Mouse (Mus musculus): Measurements from ENCODE around the gene Cx3cr1. TPM values are rescaled to one million over a fixed set of nuclear protein-coding genes. Genes with fewer than 3 reads are reported as not detected.

The Cx3cr1 gene
- polyA plus RNA-seq, 1 experiment = not detected

GRCm38 (mm10) chr9:120099304-120099703, 29.6 kb upstream of the Cx3cr1 start:
- TF ChIP-seq EP300 (IDR thresholded peaks at IDR 0.05; ENCODE audit: insufficient read depth, low read depth, low read length) = no peak
- no peak for TF ChIP-seq CTCF (IDR thresholded peaks at IDR 0.05; ENCODE audit: low read depth, low read length)
- no peaks in the 10 kb centered on the region for H3K27me3 ChIP-seq (ENCODE audit: control insufficient read depth, insufficient read depth, low read length, poor library complexity, severe bottlenecking)
- H3K4me1 ChIP-seq (ENCODE audit: control insufficient read depth, insufficient read depth, low read length) = no peaks in the 10 kb centered on the region
- H3K36me3 ChIP-seq (ENCODE audit: control insufficient read depth, insufficient read depth, low read length, poor library complexity, severe bottlenecking) = no peaks in the 10 kb centered on the region
- no peak overlapping the region for H3K4me3 ChIP-seq (ENCODE audit: low read depth, low read length)
- no peak overlapping the region for H3K27ac ChIP-seq (ENCODE audit: insufficient read depth, low read length)
- peaks cover 19% of the 10 kb centered on the region for H3K9me3 ChIP-seq (replicated peaks; ENCODE audit: control insufficient read depth, insufficient read depth, low read length, poor library complexity, severe bottlenecking)
- H3K9ac ChIP-seq (ENCODE audit: low read depth, poor library complexity, severe bottlenecking) = no peak overlapping the region

GRCm38 (mm10) chr9:120098682-120099081, 29.0 kb upstream of the Cx3cr1 start:
- no peaks in the 10 kb centered on the region for H3K36me3 ChIP-seq (ENCODE audit: control insufficient read depth, insufficient read depth, low read length, poor library complexity, severe bottlenecking)
- H3K9ac ChIP-seq (ENCODE audit: low read depth, poor library complexity, severe bottlenecking) = no peak overlapping the region
- H3K27ac ChIP-seq (ENCODE audit: insufficient read depth, low read length) = no peak overlapping the region
- TF ChIP-seq POLR2A (IDR thresholded peaks at IDR 0.05; ENCODE audit: insufficient read depth, low read length) = no peak
- TF ChIP-seq CTCF (IDR thresholded peaks at IDR 0.05; ENCODE audit: low read depth, low read length) = peak; percentile 85
- H3K4me3 ChIP-seq (ENCODE audit: low read depth, low read length) = no peak overlapping the region
- peaks cover 19% of the 10 kb centered on the region for H3K9me3 ChIP-seq (replicated peaks; ENCODE audit: control insufficient read depth, insufficient read depth, low read length, poor library complexity, severe bottlenecking)
- H3K27me3 ChIP-seq (ENCODE audit: control insufficient read depth, insufficient read depth, low read length, poor library complexity, severe bottlenecking) = no peaks in the 10 kb centered on the region
- H3K4me1 ChIP-seq (ENCODE audit: control insufficient read depth, insufficient read depth, low read length) = no peaks in the 10 kb centered on the region

GRCm38 (mm10) chr9:120095886-120096285, 26.2 kb upstream of the Cx3cr1 start:
- H3K27me3 ChIP-seq (ENCODE audit: control insufficient read depth, insufficient read depth, low read length, poor library complexity, severe bottlenecking) = no peaks in the 10 kb centered on the region
- no peaks in the 10 kb centered on the region for H3K4me1 ChIP-seq (ENCODE audit: control insufficient read depth, insufficient read depth, low read length)
- no peak overlapping the region for H3K27ac ChIP-seq (ENCODE audit: insufficient read depth, low read length)
- no peaks in the 10 kb centered on the region; the same call in 1 of the 2 replicates for H3K9me3 ChIP-seq (replicated peaks; ENCODE audit: control insufficient read depth, insufficient read depth, low read length, poor library complexity, severe bottlenecking)
- H3K4me3 ChIP-seq (ENCODE audit: low read depth, low read length) = no peak overlapping the region
- H3K36me3 ChIP-seq (ENCODE audit: control insufficient read depth, insufficient read depth, low read length, poor library complexity, severe bottlenecking) = no peaks in the 10 kb centered on the region
- TF ChIP-seq POLR2A (IDR thresholded peaks at IDR 0.05; ENCODE audit: insufficient read depth, low read length) (no peak), CTCF (IDR thresholded peaks at IDR 0.05; ENCODE audit: low read depth, low read length) (no peak), EP300 (IDR thresholded peaks at IDR 0.05; ENCODE audit: insufficient read depth, low read depth, low read length) (no peak)
- no peak overlapping the region for H3K9ac ChIP-seq (ENCODE audit: low read depth, poor library complexity, severe bottlenecking)

- no peak for TF ChIP-seq CTCF (IDR thresholded peaks at IDR 0.05; ENCODE audit: low read depth, low read length)
- TF ChIP-seq POLR2A (IDR thresholded peaks at IDR 0.05; ENCODE audit: insufficient read depth, low read length) = no peak
- no peak for TF ChIP-seq EP300 (IDR thresholded peaks at IDR 0.05; ENCODE audit: insufficient read depth, low read depth, low read length)
- H3K27ac ChIP-seq (ENCODE audit: insufficient read depth, low read length) = no peak overlapping the region
- H3K27me3 ChIP-seq (ENCODE audit: control insufficient read depth, insufficient read depth, low read length, poor library complexity, severe bottlenecking) = no peaks in the 10 kb centered on the region
- H3K9me3 ChIP-seq (replicated peaks; ENCODE audit: control insufficient read depth, insufficient read depth, low read length, poor library complexity, severe bottlenecking) = no peaks in the 10 kb centered on the region; the same call in 1 of the 2 replicates
- no peak overlapping the region for H3K4me3 ChIP-seq (ENCODE audit: low read depth, low read length)
- no peak overlapping the region for H3K9ac ChIP-seq (ENCODE audit: low read depth, poor library complexity, severe bottlenecking)
- no peaks in the 10 kb centered on the region for H3K4me1 ChIP-seq (ENCODE audit: control insufficient read depth, insufficient read depth, low read length)
- H3K36me3 ChIP-seq (ENCODE audit: control insufficient read depth, insufficient read depth, low read length, poor library complexity, severe bottlenecking) = no peaks in the 10 kb centered on the region
Measured at GRCm38 (mm10) chr9:120093701-120094100, 24.0 kb upstream of the Cx3cr1 start.

GRCm38 (mm10) chr9:120091696-120092238, 22.1 kb upstream of the Cx3cr1 start, which contains the start of gene Ccr8:
Gene Ccr8, plus strand, starts transcription at chr9:120092114.
- Histone ChIP-seq H3K4me3 (ENCODE audit: low read depth, low read length) (no peak within 1 kb of the TSS), H3K9me3 (replicated peaks; ENCODE audit: control insufficient read depth, insufficient read depth, low read length, poor library complexity, severe bottlenecking) (no peaks in the 10 kb centered on the region; the same call in 1 of the 2 replicates), H3K4me1 (ENCODE audit: control insufficient read depth, insufficient read depth, low read length) (no peaks in the 10 kb centered on the region), H3K27ac (ENCODE audit: insufficient read depth, low read length) (no peak within 1 kb of the TSS), H3K27me3 (ENCODE audit: control insufficient read depth, insufficient read depth, low read length, poor library complexity, severe bottlenecking) (no peaks in the 10 kb centered on the region), H3K9ac (ENCODE audit: low read depth, poor library complexity, severe bottlenecking) (no peak within 1 kb of the TSS), H3K36me3 (ENCODE audit: control insufficient read depth, insufficient read depth, low read length, poor library complexity, severe bottlenecking) (no peaks in the 10 kb centered on the region)
- TF ChIP-seq CTCF (IDR thresholded peaks at IDR 0.05; ENCODE audit: low read depth, low read length) (no peak), POLR2A (IDR thresholded peaks at IDR 0.05; ENCODE audit: insufficient read depth, low read length) (no peak), EP300 (IDR thresholded peaks at IDR 0.05; ENCODE audit: insufficient read depth, low read depth, low read length) (no peak)

GRCm38 (mm10) chr9:120091086-120091485, 21.4 kb upstream of the Cx3cr1 start:
- Histone ChIP-seq H3K9me3 (replicated peaks; ENCODE audit: control insufficient read depth, insufficient read depth, low read length, poor library complexity, severe bottlenecking) (no peaks in the 10 kb centered on the region; the same call in 1 of the 2 replicates), H3K27me3 (ENCODE audit: control insufficient read depth, insufficient read depth, low read length, poor library complexity, severe bottlenecking) (no peaks in the 10 kb centered on the region), H3K27ac (ENCODE audit: insufficient read depth, low read length) (no peak overlapping the region), H3K9ac (ENCODE audit: low read depth, poor library complexity, severe bottlenecking) (no peak overlapping the region), H3K4me1 (ENCODE audit: control insufficient read depth, insufficient read depth, low read length) (no peaks in the 10 kb centered on the region), H3K4me3 (ENCODE audit: low read depth, low read length) (no peak overlapping the region), H3K36me3 (ENCODE audit: control insufficient read depth, insufficient read depth, low read length, poor library complexity, severe bottlenecking) (no peaks in the 10 kb centered on the region)
- TF ChIP-seq EP300 (IDR thresholded peaks at IDR 0.05; ENCODE audit: insufficient read depth, low read depth, low read length) (no peak), POLR2A (IDR thresholded peaks at IDR 0.05; ENCODE audit: insufficient read depth, low read length) (no peak), CTCF (IDR thresholded peaks at IDR 0.05; ENCODE audit: low read depth, low read length) (no peak)
